Mouse (Mus musculus) left cerebral cortex, postnatal 36 days (tissue): ENCODE measurements around the gene Mapk8ip2. TPM values are rescaled to one million over a fixed set of nuclear protein-coding genes. Genes with fewer than 3 reads are reported as not detected.
"Not testable (repeated sequence)": the region's sequence is repeated elsewhere in the genome, so short reads cannot be mapped to it uniquely, and the experiment has no call there.

Source experiments
- DNase-seq, 2 experiments: peaks; one replicate each; pipeline ENCODE4 v3.0.0; 2021 to 2022; ENCODE audit warnings: low spot score in 2 of 2, mixed read lengths in 1 of 2
- intact Hi-C: fragments of 180-260 bp; cut with DNase I; formaldehyde crosslinking; loops from one replicate; pipeline ENCODE4 v1.15.1; 2025
- total RNA-seq, 2 experiments: library from RNA; stranded (reverse); gene quantifications; 2 replicates each; pipeline ENCODE4 v1.2.3; 2021

Gene Mapk8ip2
- total RNA-seq = 100 to 1,000 TPM; 221 to 233 TPM

DNA sequence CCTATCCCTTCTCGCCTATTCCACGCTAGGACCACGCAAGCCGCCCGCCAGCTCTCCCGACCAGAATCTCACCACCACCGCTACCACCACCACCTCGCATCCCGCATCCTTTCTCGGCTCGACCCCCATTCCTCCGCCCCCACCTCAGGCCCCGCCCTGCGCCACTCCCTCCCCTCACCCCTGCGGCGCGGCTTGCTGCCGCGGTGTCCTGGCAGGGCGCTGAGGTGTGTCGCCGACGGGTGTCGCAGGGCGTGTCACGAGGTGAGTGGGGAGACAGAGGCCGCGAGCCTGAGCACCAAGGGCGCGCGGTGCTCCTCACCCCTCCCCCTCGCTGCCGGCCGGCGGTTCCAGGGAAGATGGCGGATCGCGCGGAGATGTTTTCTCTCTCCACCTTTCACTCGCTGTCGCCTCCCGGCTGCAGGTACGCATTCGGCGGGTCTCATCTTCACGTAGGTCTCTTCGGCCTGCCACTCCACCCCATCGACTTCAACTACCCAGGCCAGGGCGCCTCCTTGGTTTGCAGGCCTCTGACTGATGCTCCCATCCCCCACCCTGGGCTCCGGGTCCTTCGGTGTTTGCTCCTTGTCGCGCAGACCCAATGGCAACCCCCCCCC, at the start of gene Mapk8ip2:
Gene Mapk8ip2 (plus strand): TSS at position 49 of the 614 bp plus-strand sequence.
- peak; percentile 73 to 80 for DNase-seq
- intact Hi-C loops = no loop called here

DNA sequence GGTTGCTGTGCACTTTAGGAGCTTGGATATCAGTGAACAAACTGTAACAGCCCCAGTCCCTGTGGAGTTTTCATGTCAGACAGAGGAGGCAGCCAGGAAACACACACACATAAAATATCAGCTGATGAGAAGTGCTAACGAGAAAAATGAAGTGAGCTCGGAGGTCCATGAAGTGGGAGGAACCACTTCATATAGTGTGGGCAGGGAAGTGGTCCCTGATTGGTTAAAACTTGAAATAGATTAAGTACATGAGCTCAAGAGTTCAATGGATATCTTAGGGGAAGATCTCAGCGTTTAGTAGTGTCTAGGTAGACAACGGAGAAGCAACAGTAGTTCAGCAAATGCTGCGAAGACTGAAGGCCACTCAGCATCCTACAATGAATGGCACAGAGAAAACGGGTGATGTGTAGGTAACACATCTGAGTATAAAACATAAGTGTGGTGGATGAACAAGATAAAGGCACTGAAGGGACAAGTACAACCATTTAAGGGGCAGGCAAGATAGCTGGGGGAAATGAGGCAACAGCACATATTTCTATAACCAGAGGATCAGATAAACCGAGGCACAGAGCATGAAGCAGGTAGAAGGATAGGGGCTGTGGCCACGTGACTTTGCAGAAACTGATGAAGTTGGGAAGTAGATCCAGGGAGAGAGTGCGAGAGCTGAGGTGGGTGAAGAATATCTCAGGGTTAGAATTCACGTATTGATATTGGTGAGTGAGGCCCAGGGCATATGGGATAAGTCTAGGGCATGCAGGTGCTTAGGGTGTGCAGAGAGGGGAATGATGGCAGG, 48.7 kb upstream of the Mapk8ip2 start:
- no peak for DNase-seq
- intact Hi-C loops = no loop called here

DNA sequence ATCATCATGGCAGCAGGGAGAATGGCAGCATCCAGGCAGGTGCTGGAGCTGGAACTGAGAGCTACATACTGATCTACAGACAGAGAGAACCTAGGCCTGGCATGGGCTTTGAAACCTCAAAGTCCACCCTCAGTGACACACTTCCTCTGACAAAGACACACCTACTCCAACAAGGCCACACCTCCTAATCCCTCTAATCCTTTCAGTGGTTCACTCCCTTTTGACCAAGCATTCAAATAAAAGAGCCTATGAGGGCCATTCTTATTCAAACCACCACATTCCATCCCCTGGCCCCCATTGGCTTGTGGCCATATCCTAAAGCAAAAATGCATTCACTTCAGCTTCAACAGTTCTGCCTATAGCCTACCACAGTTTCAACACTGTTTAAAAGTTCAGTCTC, 47.0 kb upstream of the Mapk8ip2 start:
- intact Hi-C loops = no loop called here
- no peak for DNase-seq

DNA sequence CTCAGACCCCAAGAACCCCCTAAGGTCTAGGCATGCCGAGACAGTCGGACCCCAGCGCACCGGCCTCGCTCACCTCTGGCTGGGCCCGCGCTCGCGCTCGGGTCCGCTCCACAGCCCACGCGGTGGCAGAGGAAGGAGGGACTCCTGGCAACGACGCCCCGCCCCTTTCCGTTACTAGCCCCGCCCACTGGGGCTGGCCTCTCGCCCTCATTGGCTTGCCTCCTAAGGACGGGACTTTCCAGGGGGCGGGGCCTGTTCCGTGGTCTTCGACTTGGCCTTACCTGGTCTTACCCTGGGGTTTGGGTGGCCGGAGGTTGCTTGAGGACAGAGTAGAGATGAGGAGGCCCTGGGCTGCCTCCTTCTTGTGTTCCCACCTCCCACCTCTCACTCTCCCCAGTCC, 43.6 kb upstream of the Mapk8ip2 start, which contains the start of gene Syce3:
Gene Syce3 (minus strand): TSS at position 386 of the 400 bp plus-strand sequence.
- no peak for DNase-seq
- intact Hi-C loops = no loop called here

DNA sequence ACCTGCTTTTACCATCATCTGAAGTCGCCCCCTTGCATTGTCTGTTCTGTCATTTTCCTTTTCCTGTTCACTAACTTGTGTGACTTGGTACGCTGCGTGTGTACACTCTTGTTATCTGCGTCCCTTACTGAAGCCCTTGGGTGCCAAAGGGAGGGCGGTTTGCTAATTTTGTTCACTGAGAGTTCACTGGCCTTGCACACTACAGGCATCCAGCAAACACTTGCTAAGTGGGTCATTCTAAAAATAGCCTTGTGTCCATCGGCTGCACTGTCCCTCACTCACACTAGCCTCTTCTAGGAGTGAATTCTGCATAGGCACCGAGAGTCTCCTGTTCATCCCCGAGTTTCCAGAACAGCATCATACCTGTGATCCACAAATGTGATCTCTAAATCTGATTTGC, 38.4 kb upstream of the Mapk8ip2 start:
- intact Hi-C loops = no loop called here
- no peak for DNase-seq

DNA sequence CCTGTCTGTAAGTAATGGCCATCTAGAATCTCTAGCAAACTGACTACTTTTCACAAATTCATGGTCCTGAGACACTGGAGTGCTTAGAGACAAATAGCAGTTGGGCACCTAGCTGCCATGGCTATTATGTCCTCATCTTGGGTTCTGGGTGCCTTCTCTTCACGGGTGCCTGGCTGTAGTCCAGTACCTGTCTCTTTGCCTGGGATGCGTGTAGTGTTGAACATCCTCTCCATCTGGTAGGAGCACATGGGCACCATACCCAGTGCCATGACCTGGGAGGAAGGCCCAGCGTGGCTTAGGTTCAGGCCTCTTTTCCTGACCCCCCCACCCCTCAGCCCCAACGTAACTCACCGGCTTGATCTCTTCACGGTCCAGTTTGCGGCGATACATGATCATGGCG, 31.8 kb upstream of the Mapk8ip2 start:
- no peak for DNase-seq
- intact Hi-C loops = no loop called here

DNA sequence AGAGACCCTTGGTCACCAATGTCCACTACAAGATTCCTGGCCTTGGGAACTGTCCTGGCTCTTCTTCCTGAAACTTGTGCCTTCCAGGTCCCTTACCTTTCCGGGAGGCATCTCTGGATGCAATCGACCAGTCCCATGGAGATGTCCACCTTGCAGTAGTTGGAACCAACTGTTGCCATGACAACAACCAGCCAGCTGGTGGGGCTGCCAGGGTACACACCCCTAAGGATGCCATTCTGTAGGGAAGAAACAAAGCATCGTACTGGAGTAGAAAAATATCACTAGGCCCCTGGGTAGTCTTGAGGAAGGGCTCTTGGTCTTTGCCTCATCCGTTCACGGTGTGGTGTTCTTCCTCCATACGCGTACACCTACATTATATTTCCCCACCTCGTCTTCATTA, 29.1 kb upstream of the Mapk8ip2 start:
- intact Hi-C loops = loop anchor here (5.0 kb wide), 1 partner anchor 52 kb away; the partner anchor contains the start of gene Sco2
- DNase-seq = no peak

DNA sequence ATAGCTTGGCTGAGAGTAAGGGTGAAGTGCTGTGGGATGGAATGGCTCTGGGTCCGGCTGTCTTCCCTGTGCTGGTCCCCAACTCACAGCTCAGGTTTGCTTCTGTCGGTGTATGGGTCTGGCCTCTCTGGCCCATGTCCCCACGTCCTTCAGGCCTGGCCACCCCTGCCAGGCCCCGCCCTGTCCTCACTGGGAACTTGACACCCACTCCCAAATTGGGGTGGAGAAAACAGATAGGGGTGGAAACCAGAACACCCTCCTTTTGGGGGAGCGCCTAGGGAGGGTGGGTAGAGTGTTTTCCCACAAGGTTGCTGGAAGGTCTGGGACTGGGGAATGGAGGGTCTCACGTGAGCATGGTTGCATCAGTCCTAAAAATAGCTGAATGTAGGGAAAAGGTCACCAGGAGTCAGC, 28.0 kb upstream of the Mapk8ip2 start, which contains the start of gene Cpt1b:
Gene Cpt1b (minus strand): TSS at position 153 of the 411 bp plus-strand sequence.
- DNase-seq = no peak
- intact Hi-C loops = loop anchor here (5.0 kb wide), 1 partner anchor 53 kb away; the partner anchor contains the start of gene Sco2

DNA sequence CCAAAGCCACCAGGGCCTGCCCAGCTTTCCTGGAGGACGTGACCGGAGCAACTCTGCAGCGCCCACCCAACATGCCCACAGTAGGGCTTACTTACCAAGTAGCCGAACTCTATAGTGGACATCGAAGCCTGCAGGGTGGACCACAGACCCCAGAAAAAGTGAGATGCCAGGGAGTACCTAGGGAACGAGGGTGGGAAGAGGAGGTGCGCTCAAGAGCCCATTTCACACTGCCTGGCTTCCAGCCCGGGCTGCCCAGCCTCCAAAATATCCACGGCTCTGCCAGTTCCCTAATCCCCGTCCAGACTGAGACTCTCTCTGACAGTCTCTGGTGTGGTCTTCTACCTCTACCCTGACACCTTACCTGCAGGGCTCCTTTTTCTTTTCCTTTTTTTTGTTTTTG, 27.0 kb upstream of the Mapk8ip2 start:
- intact Hi-C loops = loop anchor here (5.0 kb wide), 1 partner anchor 54 kb away; the partner anchor contains the start of gene Sco2
- DNase-seq = no peak

DNA sequence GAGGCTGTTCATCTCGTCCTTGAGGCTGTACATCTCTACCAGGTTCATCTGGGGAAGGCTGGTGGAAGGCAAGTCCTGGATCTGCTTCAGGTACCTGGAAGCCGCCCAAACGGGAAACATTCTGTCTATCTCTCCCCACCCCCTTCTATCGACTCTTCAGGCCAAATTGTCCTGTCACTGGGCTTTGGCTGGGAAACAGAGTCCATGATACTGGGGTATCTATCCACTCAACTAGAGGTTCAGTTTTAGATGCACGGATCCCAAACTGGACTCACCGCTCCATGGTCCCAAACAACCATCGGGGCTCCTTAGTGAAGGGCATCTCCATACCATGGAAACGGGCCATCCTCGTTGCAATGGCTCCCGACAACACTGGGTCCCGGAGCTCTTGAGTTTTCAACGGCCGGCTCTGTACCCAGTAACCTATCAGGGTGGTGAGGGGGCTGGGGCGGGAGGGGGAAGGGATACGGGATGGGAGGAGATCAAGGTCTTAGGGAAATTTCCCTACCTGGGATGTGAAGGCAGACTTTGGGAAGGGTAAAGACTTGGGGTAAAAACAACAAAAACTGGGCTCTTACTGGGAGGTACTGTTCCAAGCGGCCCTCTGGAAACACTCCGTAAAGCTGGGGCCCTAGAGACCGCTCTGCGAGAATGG, 25.4 kb upstream of the Mapk8ip2 start:
- DNase-seq = no peak
- intact Hi-C loops = loop anchor here (5.0 kb wide), 1 partner anchor 56 kb away; the partner anchor contains the start of gene Sco2

DNA sequence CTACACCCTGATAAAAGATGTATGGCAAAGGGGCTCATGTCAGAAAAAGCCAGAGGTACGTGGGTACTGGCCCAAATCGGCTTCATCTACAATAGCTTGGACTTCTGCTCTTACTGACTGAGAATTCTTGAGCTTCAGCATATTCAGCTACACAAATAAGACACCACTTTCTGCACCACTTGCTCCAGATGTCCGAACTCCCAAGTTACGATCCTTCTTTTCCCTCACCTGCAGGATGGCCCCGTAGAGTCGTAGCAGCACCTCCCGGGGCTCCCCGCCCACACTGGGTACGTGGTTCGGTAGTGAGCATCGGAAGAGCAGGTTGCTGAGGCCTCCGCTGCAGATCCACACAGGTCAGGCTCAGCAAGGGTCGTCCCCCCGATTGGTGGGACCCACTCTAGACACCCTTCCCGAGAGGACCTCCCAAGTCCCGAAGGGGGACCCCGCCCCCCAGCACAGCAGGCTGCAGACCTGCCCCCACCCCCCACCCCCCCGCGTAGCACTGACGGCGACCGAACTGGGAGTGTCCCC, 24.8 kb upstream of the Mapk8ip2 start:
- DNase-seq = peak in 1 of 2 experiments; percentile 18
- intact Hi-C loops = loop anchor here (5.0 kb wide), 1 partner anchor 57 kb away; the partner anchor contains the start of gene Sco2

DNA sequence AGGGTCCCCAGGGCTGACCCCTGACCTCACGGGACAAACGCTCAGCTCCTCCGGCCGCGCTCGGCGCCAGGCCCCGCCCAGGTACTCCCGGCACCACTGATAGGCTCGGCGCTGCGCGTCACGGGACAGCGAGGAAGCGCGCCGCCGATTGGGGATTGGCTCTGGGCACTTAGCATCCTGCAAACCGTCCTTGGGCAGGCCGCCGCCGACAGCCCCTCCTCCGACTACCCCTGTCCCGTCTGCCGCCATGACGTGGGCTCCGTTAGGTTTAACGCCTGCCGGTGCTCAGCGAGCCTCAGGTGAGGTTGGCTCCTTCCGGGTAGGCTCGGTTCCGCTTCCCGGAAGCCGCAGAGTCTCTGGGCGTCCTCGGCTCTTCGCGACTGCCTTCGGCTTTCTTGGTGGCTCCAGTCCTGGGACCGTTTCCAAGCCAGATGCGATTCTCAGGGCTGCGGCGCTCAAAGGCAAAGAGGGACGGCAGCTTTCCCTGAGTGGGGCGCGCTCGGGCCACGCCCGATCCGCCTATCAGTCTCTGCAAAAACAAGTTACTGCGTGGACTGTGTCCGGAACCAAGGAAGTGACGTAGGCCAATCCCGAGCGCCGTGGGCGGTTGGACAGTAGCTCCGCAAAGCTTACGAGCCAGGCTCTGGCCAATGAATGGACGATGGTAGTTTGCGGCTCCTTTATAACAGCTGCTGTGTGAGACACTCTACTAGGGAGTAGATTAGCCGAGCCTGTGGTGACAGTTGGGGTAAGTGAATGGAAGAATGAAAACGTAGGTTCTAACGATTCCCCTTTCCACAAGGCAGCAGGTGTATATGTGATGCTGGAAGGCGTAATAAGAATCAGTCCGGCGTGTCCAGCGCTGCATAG, 24.1 kb upstream of the Mapk8ip2 start, which contains the start of the genes C730034F03Rik, Gm44502 and Chkb:
Gene C730034F03Rik (plus strand): TSS at position 238 of the 870 bp plus-strand sequence.
Gene Gm44502 (minus strand): TSS at position 345 of the 870 bp plus-strand sequence.
Gene Chkb (minus strand): TSS at position 557 of the 870 bp plus-strand sequence.
- intact Hi-C loops = loop anchor here (5.0 kb wide), 1 partner anchor 57 kb away; the partner anchor contains the start of gene Sco2
- DNase-seq = peak; percentile 94 to 95

DNA sequence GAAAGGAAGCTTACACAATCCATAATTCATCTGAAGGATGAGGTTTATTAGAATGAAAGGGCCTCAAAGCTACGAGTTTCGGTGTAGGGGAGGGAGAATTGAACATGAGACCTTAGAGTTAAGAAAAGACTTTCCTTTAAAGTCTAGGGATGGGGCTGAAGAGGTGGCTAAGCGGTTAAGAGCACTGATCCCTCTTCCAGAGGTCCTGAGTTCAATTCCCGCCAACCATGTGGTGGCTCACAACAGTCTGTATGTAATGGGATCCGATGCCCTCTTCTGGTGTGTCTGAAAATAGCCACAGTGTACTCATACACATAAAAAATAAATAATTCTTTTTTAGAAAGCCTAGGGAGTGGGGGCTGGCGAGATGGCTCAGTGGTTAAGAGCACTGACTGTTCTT, 23.4 kb upstream of the Mapk8ip2 start:
- DNase-seq = no peak
- intact Hi-C loops = no loop called here

DNA sequence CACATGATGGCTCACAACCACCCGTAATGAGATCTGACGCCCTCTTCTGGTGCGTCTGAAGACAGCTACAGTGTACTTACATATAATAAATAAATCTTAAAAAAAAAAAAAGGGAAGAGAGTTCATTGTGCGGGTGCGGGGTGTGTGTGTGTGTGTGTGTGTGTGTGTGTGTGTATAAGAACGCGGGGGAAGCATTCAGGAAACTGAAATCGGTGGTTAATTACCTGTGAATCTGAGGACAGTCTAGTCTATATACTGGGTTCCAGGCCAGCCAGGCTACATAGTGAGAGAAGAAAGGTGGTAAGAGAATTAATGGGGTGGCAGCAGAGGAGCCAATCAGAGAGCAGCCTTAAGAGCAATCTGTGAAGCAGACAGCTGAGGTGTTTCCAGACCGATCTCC, 22.9 kb upstream of the Mapk8ip2 start:
- DNase-seq, intact Hi-C loops: not testable (repeated sequence)

DNA sequence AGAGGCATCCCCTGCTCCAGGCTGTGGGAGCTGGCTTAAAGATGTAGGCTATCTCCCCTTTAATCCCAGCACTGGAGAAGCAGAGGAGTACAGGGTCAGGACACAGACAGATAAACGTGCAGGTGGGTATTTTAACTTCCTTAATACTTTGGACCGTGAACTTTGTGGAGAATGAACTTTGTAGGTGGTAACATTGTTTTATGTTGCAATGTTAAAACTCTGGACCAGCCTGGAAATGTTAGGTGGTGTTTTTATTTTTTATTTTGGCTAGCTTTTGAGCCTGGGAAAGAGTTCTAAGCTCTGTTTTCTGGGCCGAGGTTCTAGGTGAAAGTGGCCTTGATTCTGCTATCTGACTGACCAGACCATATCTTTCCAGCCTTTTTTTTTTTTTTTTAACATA, 22.4 kb upstream of the Mapk8ip2 start:
- DNase-seq = no peak
- intact Hi-C loops = no loop called here

DNA sequence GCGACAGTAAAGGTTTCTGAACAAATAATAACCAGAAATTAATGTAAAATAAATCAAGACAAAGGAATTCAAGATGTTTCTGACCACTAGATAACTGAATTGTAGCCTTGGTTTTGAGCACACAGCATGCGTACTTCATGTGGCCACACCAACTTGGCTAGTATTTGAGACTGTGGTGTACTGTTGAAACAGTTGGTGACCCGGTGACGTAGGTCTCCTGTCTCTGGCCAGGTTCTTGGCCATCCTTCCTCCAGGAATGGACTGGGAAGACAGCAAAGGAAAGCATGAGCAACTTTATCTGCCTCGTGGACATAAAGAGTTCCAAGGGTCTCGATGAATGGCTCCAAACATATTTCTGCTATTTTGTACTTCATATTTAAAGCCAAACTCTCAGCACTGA, 21.9 kb upstream of the Mapk8ip2 start:
- no peak for DNase-seq
- intact Hi-C loops = no loop called here

DNA sequence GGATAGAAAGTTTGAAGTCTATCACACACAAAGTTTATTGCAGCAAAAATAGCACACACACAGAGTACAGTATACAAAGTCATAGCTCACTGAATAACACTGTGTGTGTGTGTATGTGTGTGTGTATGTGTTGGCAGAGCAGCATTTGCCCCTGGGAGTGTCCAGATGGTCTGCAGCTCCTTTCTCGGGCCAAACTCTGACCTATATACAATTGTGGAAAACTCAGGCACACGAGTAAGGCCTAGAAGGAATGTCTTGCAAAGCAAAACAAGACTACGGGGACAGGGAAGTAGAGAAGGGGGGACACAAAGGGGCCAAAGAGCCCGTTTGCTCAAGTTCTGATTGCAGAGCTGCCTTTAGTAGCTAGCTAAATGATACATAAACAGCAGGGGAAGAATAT, 20.8 kb upstream of the Mapk8ip2 start:
- DNase-seq = no peak
- intact Hi-C loops = no loop called here

DNA sequence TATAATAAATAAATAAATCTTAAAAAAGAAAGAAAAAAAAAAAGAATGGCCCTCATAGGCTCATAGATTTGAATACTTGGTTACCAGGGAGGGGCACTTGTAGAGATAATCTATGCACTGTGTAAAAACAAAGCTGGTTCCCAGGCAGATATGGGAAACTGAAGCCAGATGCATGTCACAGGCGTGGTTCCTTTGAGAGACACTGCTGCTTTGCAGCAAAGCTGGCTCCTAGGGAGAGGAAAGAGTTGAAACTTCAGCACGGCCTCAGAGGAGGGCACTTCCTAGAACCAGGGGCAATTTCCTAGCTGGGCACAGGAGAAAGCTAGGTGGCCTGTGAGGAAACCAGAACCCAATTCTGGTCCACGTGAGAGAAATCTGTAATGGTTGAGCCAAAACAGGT, 19.6 kb upstream of the Mapk8ip2 start:
- intact Hi-C loops = no loop called here
- no peak for DNase-seq

DNA sequence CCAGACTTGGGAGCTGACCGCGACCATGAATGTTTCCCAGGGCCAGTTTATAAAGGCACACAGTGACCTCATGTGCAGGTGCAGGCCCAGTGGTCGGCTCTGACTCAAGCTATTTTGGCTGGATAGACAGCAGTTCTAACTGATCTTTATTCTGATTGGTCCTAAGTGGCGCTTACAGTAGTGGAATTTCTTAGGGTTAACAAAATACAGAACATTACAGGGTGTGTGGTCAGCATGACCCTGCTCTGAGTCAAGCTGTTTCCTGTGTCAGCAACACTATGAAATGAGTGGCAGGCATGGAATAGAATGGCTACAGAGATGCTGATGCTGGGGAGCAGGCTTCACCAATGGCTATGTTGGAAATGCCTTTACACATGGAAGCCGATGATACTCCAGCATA, 17.8 kb upstream of the Mapk8ip2 start:
- DNase-seq = no peak
- intact Hi-C loops = no loop called here
